Mouse (Mus musculus) liver, adult 10 weeks (tissue): ENCODE results near the gene 4931400O07Rik. TPM values are rescaled to one million over a fixed set of nuclear protein-coding genes. Genes with fewer than 3 reads are reported as not detected.

Source experiments
- polyA plus RNA-seq: library from polyadenylated mRNA; stranded (reverse); fragments of 350-450 nt; fragmentation: Illumina TruSeq; extraction: RNeasy Lipid Tissue Mini Kit (QIAGEN cat#74804); gene quantifications from one replicate; pipeline ENCODE4 v1.2.3, GENCODE M21; 2014; ENCODE audit warnings: low read depth, low replicate concordance

The 4931400O07Rik gene
- not detected for polyA plus RNA-seq

GRCm38 (mm10) chrX:62467691-62468090 lies at the start of gene 4931400O07Rik:
4931400O07Rik (plus strand) TSS chrX:62467991.

Other genes starting within 250 kb of the 4931400O07Rik start
- not detected for gene 4933402E13Rik, start 184.5 kb upstream of the 4931400O07Rik start, polyA plus RNA-seq